Mouse (Mus musculus) yolk sac, embryonic 10.5 days (tissue): ENCODE results near the gene Proca1.
A peak's percentile ranks its signal among the peaks of the same experiment; 100 is the strongest.

Experiments
- DNase-seq: peaks from one replicate; pipeline ENCODE4 v3.0.0-alpha.2; 2017; ENCODE audit warnings: low spot score

Proca1 gene

GRCm38 (mm10) chr11:78193113-78193512 lies at the start of gene Proca1:
TSS of gene Proca1 (plus strand) at chr11:78193392.
- DNase-seq = no peak

GRCm38 (mm10) chr11:78143520-78143919 lies 49.7 kb upstream of the Proca1 start:
- DNase-seq = no peak

GRCm38 (mm10) chr11:78146168-78146567 lies 47.0 kb upstream of the Proca1 start:
- DNase-seq = no peak

GRCm38 (mm10) chr11:78146707-78147543 lies 46.3 kb upstream of the Proca1 start:
- DNase-seq = no peak

- DNase-seq = no peak
Measured at GRCm38 (mm10) chr11:78151161-78151560, 42.0 kb upstream of the Proca1 start.

GRCm38 (mm10) chr11:78152299-78153231 lies 40.6 kb upstream of the Proca1 start:
- no peak for DNase-seq

GRCm38 (mm10) chr11:78153778-78154177 lies 39.4 kb upstream of the Proca1 start:
- no peak for DNase-seq

GRCm38 (mm10) chr11:78155674-78156073 lies 37.5 kb upstream of the Proca1 start:
- DNase-seq = no peak

- DNase-seq = no peak
Measured at GRCm38 (mm10) chr11:78156156-78156699, 37.0 kb upstream of the Proca1 start.

GRCm38 (mm10) chr11:78159096-78159495 lies 34.1 kb upstream of the Proca1 start:
- peak; percentile 79 for DNase-seq

- DNase-seq = no peak
Measured at GRCm38 (mm10) chr11:78159557-78159956, 33.6 kb upstream of the Proca1 start.

- DNase-seq = no peak
Measured at GRCm38 (mm10) chr11:78160171-78160570, 33.0 kb upstream of the Proca1 start.

- no peak for DNase-seq
Measured at GRCm38 (mm10) chr11:78160675-78161074, 32.5 kb upstream of the Proca1 start.

- no peak for DNase-seq
Measured at GRCm38 (mm10) chr11:78161169-78161568, 32.0 kb upstream of the Proca1 start.

- DNase-seq = no peak
Measured at GRCm38 (mm10) chr11:78161968-78162367, 31.2 kb upstream of the Proca1 start.

GRCm38 (mm10) chr11:78162504-78162903 lies 30.7 kb upstream of the Proca1 start:
- DNase-seq = no peak

- no peak for DNase-seq
Measured at GRCm38 (mm10) chr11:78163045-78163444, 30.1 kb upstream of the Proca1 start.

GRCm38 (mm10) chr11:78163681-78164603 lies 29.2 kb upstream of the Proca1 start:
- DNase-seq = peak; percentile 89

- DNase-seq = no peak
Measured at GRCm38 (mm10) chr11:78164604-78164923, 28.6 kb upstream of the Proca1 start.

- peak; percentile 88 for DNase-seq
Measured at GRCm38 (mm10) chr11:78164924-78165760, 28.1 kb upstream of the Proca1 start, which contains the start of gene Traf4. TSS of gene Traf4 (minus strand) at chr11:78165589.

- no peak for DNase-seq
Measured at GRCm38 (mm10) chr11:78165761-78166109, 27.5 kb upstream of the Proca1 start.
